Mouse (Mus musculus) heart, embryonic 16.5 days (tissue): ENCODE results near the gene Sox14. TPM values are rescaled to one million over a fixed set of nuclear protein-coding genes. Genes with fewer than 3 reads are reported as not detected.

Experiments
- ATAC-seq: fragments of 200-750 bp; cut with Nextera tagmentation; replicated peaks from 2 replicates; pipeline ENCODE4 v1.8.0; 2017; ENCODE audit warnings: moderate number of reproducible peaks; ENCODE audit not compliant: insufficient read depth, low FRiP score; ENCODE audit errors: extremely low read depth
- H3K27ac ChIP-seq: fragments of 300-500 bp; sonication (generic); 2 replicates; pipeline ENCODE4 v1.5.1; 2014; ENCODE audit warnings: mild to moderate bottlenecking, low read length, control low read depth, moderate library complexity
- H3K27me3 ChIP-seq: fragments of 300-500 bp; sonication (generic); 2 replicates; pipeline ENCODE4 v1.6.1; 2014; ENCODE audit warnings: low read length, mixed read lengths; ENCODE audit not compliant: control insufficient read depth, insufficient read depth
- H3K36me3 ChIP-seq: fragments of 300-500 bp; sonication (generic); 2 replicates; pipeline ENCODE4 v1.6.1; 2014; ENCODE audit not compliant: control insufficient read depth, insufficient read depth
- H3K4me1 ChIP-seq: fragments of 300-500 bp; sonication (generic); 2 replicates; pipeline ENCODE4 v1.6.1; 2014; ENCODE audit warnings: low read length, mixed read lengths; ENCODE audit not compliant: control insufficient read depth, insufficient read depth
- H3K4me2 ChIP-seq: fragments of 300-500 bp; sonication (generic); 2 replicates; pipeline ENCODE4 v1.6.1; 2014; ENCODE audit warnings: low read depth, mild to moderate bottlenecking, control low read depth, low read length
- H3K4me3 ChIP-seq: fragments of 300-500 bp; sonication (generic); 2 replicates; pipeline ENCODE4 v1.5.1; 2014; ENCODE audit warnings: mild to moderate bottlenecking, control low read depth, low read length
- H3K9ac ChIP-seq: fragments of 300-500 bp; sonication (generic); 2 replicates; pipeline ENCODE4 v1.6.1; 2014; ENCODE audit warnings: low read length, control low read depth
- H3K9me3 ChIP-seq: fragments of 300-500 bp; sonication (generic); replicated peaks from 2 replicates; pipeline ENCODE4 v1.6.1; 2016; ENCODE audit warnings: low read length; ENCODE audit not compliant: control insufficient read depth
- WGBS: fragments of 180-500 bp; shearing (Covaris S2); extraction: QIAGEN DNeasy Blood & Tissue Kit; methylation state at CpG from one replicate; pipeline ENCODE4 v1.1.7; 2014; 5-methylcytosine and 5-hydroxymethylcytosine counted together
- polyA plus RNA-seq: library from polyadenylated mRNA; unstranded; fragments of >200 nt; fragmentation: Nextera tagmentation; extraction: Ambion mirVana; gene quantifications from 2 replicates; pipeline ENCODE4 v1.2.1, GENCODE M21; 2015

Gene Sox14
- polyA plus RNA-seq, 1 experiment from 2014 or later, result 0.07 TPM

GRCm38 (mm10) chr9:99854486-99854885, 21.5 kb downstream of the Sox14 start:
- WGBS, result 68% methylated on average over 2 of the region's 2 CpGs
- Histone ChIP-seq H3K9me3 (no peaks in the 10 kb centered on the region), H3K4me3 (no peak overlapping the region), H3K36me3 (no peaks in the 10 kb centered on the region), H3K9ac (no peak overlapping the region), H3K4me1 (no peaks in the 10 kb centered on the region), H3K4me2 (no peak overlapping the region), H3K27ac (no peak overlapping the region), H3K27me3 (peaks cover 10% of the 10 kb centered on the region)
- no peak for ATAC-seq

GRCm38 (mm10) chr9:99853356-99853755, 22.6 kb downstream of the Sox14 start:
- H3K27ac ChIP-seq, result no peak overlapping the region
- H3K9me3 ChIP-seq, result no peaks in the 10 kb centered on the region
- H3K4me2 ChIP-seq, result no peak overlapping the region
- H3K36me3 ChIP-seq, result no peaks in the 10 kb centered on the region
- no peak overlapping the region for H3K9ac ChIP-seq
- no peak overlapping the region for H3K4me3 ChIP-seq
- WGBS, result 55% methylated on average over 11 of the region's 11 CpGs
- no peak for ATAC-seq
- H3K27me3 ChIP-seq, result peaks cover 7% of the 10 kb centered on the region
- H3K4me1 ChIP-seq, result no peaks in the 10 kb centered on the region

DNA sequence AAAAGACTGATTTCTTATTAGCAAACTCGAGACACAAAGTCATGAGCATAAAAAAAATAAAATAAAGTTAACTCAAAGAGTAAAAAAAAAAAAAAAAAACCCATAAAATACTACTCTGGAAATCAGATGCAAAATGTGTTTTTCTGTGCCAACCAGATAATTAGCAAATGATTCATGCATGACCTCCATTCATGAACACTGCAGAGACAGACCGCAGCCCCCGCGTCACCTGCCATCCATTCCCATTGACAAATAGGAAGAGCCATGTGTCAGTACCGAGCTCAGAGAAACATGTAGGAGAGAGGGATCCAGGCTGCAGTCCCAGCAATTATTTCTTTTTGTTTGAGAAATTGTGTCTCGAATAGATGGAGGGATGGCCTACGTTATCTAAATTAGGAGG, 25.6 kb downstream of the Sox14 start:
- Histone ChIP-seq H3K27ac (no peak overlapping the region), H3K27me3 (peaks cover 5% of the 10 kb centered on the region), H3K4me2 (no peak overlapping the region), H3K4me1 (no peaks in the 10 kb centered on the region), H3K9ac (no peak overlapping the region), H3K36me3 (no peaks in the 10 kb centered on the region), H3K9me3 (no peaks in the 10 kb centered on the region), H3K4me3 (no peak overlapping the region)
- 79% methylated on average over 7 of the region's 7 CpGs for WGBS
- ATAC-seq, result no peak

DNA sequence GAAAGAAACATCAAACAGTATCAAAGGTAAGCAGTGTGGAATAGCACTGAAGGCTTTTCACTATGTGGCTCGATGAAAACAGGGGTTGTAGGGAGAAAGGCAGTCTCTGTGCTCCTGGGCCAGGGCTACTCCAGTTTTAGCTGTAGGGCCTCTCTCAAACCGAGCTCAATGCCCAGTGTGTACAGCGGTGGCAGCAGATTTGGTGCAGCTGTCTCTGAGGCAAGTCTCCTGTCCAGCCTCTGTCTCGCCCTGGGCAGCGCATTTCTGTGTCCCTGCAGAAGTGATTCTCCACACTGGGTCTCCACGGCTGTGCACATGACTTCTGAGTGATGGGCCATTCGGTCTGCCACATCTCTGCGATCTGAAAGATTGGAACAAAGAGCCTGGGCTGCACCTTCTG, 27.6 kb downstream of the Sox14 start:
- Histone ChIP-seq H3K27me3 (no peaks in the 10 kb centered on the region), H3K4me1 (no peaks in the 10 kb centered on the region), H3K9ac (no peak overlapping the region), H3K36me3 (no peaks in the 10 kb centered on the region), H3K4me2 (no peak overlapping the region), H3K9me3 (no peaks in the 10 kb centered on the region), H3K27ac (no peak overlapping the region), H3K4me3 (no peak overlapping the region)
- no peak for ATAC-seq
- WGBS, result 52% methylated on average over 8 of the region's 8 CpGs

- ATAC-seq, result no peak
- H3K27ac ChIP-seq, result no peak overlapping the region
- 2% methylated on average over 4 of the region's 4 CpGs for WGBS
These were observed 29.1 kb downstream of the Sox14 start for GRCm38 (mm10) chr9:99846820-99847219.

GRCm38 (mm10) chr9:99839367-99839766, 36.6 kb downstream of the Sox14 start:
- no peak for ATAC-seq
- no peak overlapping the region for H3K27ac ChIP-seq
- 87% methylated on average over 3 of the region's 3 CpGs for WGBS
- no peaks in the 10 kb centered on the region for H3K4me1 ChIP-seq
- no peak overlapping the region for H3K4me2 ChIP-seq
- H3K36me3 ChIP-seq, result no peaks in the 10 kb centered on the region
- no peaks in the 10 kb centered on the region for H3K9me3 ChIP-seq
- H3K27me3 ChIP-seq, result no peaks in the 10 kb centered on the region
- H3K9ac ChIP-seq, result no peak overlapping the region
- no peak overlapping the region for H3K4me3 ChIP-seq

More at GRCm38 (mm10) chr9:99846820-99847219, 29.1 kb downstream of the Sox14 start:
- H3K4me3 ChIP-seq, result no peak overlapping the region
- H3K4me2 ChIP-seq, result no peak overlapping the region
- no peaks in the 10 kb centered on the region for H3K36me3 ChIP-seq
- H3K9ac ChIP-seq, result no peak overlapping the region
- H3K9me3 ChIP-seq, result no peaks in the 10 kb centered on the region
- H3K27me3 ChIP-seq, result no peaks in the 10 kb centered on the region
- H3K4me1 ChIP-seq, result no peaks in the 10 kb centered on the region

GRCm38 (mm10) chr9:99838877-99839276, 37.1 kb downstream of the Sox14 start:
- H3K4me3 ChIP-seq, result no peak overlapping the region
- no peaks in the 10 kb centered on the region for H3K9me3 ChIP-seq
- no peak overlapping the region for H3K4me2 ChIP-seq
- no peak overlapping the region for H3K9ac ChIP-seq
- H3K4me1 ChIP-seq, result no peaks in the 10 kb centered on the region
- no peak overlapping the region for H3K27ac ChIP-seq
- H3K27me3 ChIP-seq, result no peaks in the 10 kb centered on the region
- H3K36me3 ChIP-seq, result no peaks in the 10 kb centered on the region
- WGBS, result 66% methylated on average over 7 of the region's 7 CpGs
- no peak for ATAC-seq

GRCm38 (mm10) chr9:99836707-99837106, 39.3 kb downstream of the Sox14 start:
- H3K4me3 ChIP-seq, result no peak overlapping the region

GRCm38 (mm10) chr9:99835624-99836430, 40.1 kb downstream of the Sox14 start:
- Histone ChIP-seq H3K4me3 (no peak overlapping the region), H3K9me3 (no peaks in the 10 kb centered on the region), H3K9ac (no peak overlapping the region), H3K4me2 (no peak overlapping the region), H3K27ac (no peak overlapping the region), H3K4me1 (no peaks in the 10 kb centered on the region), H3K27me3 (no peaks in the 10 kb centered on the region), H3K36me3 (no peaks in the 10 kb centered on the region)
- WGBS, result 75% methylated on average over 11 of the region's 11 CpGs
- ATAC-seq, result no peak

More at GRCm38 (mm10) chr9:99836707-99837106, 39.3 kb downstream of the Sox14 start:
- Histone ChIP-seq H3K4me1 (no peaks in the 10 kb centered on the region), H3K9ac (no peak overlapping the region), H3K27me3 (no peaks in the 10 kb centered on the region), H3K9me3 (no peaks in the 10 kb centered on the region), H3K4me2 (no peak overlapping the region), H3K36me3 (no peaks in the 10 kb centered on the region), H3K27ac (no peak overlapping the region)
- ATAC-seq, result no peak
- WGBS, result 90% methylated on average over 12 of the region's 12 CpGs
